Mouse (Mus musculus) kidney, postnatal 36 days (tissue): ENCODE data around the gene Cd151.

Experiments
- DNase-seq, 2 experiments: peaks; one replicate each; pipeline ENCODE4 v3.0.0; 2021 to 2022; ENCODE audit warnings: mixed read lengths in 2 of 2

The Cd151 gene

DNA sequence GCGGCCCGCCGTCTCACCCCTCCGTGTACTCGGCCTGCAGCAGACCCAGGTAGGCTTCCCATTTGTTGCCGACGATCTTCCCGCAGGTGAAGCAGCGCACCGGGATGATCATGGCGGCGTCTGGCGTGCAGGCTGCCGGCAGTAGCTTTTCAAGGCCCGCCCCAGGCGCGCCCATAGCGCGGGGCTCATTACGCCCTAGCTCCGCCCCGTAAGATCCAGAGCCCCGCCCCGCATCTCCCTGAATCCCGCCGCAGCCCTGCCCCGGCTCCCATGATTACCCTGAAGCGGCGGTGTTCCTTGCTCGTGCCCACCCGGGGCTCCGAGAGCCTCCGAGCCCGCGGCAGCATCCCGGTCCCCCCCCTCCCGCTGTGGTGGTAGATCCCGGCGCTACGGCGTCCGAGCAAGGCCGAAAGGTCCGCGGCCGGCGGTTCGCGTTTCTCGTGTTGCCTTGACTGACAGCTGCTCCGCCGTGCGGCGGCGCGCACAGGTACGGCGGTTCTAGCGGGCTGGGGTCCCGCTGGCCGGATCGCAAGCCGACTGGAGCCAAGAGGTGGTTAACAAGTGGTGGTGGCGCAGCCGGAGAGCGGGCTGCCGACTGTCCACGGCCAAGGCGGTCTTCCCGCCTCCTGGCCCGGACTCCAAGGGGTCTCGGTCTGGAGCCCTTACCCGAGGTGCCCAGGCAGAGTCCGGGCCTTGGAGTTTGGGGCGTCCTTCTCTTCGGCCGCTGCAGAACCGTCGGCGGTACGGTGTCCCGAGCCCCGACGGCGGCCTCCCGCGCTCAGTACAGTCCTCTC, 8.0 kb downstream of the Cd151 start, which contains the start of the genes Polr2l and Tspan4:
Gene Polr2l (minus strand): TSS at position 122 of the 794 bp plus-strand sequence.
Gene Tspan4 (plus strand): TSS at position 230 of the 794 bp plus-strand sequence.
- peak; percentile 88 to 93 for DNase-seq

DNA sequence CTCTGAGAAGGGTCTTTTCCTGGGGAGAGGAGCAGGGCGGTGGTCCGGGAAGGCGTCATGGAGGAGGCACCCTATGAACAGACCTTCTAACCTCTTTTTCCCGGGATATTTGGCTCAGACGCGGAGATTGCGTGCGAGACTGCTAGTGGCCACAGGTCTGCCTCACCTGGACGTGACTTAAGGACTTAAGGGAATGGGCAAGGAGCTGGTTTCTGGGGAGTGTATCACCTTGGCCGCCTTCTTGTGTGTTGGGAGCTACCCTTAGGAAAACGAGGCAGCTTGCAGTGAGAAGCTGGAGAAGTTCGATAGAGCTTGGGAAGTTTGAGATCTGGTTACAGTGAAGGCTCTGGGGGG, 8.6 kb downstream of the Cd151 start:
- peak in 1 of 2 experiments; percentile 41 for DNase-seq

DNA sequence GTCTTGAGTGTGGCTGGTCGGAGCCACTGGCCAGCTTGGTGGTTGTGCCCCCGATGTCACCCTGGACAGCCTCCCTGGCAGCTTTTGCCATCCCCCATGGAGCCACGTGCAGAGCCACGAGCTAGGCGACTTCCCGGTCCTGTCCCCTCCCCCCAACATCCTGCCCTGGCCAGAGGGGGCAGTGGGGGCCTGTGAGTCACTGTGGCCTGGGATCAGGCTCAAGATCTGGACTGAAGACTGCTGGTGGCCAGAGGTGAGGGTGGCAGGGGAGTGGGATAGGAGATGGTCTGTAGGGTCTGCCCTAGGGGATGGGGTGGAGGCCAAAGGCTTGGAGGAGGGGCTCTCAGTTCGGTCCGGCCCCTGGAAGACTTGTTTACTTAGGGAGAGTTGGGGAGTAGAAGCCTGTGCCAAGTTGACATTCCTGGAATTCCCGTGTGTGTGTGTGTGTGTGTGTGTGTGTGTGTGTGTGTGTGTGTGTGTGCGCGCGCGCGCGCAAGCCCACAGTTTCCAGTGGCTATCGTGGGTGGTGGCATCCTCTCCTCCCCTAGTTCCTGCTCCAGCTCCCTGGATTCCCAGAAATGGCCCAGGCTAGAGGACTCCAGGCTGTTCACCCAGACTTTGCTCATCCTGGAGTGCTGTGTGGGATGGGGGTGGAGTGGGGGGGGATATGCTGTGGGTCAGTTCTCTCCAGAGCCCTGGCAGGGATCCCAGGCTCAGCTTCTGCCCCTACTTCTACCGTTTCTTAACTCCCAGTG, 9.2 kb downstream of the Cd151 start:
- peak; percentile 96 for DNase-seq

DNA sequence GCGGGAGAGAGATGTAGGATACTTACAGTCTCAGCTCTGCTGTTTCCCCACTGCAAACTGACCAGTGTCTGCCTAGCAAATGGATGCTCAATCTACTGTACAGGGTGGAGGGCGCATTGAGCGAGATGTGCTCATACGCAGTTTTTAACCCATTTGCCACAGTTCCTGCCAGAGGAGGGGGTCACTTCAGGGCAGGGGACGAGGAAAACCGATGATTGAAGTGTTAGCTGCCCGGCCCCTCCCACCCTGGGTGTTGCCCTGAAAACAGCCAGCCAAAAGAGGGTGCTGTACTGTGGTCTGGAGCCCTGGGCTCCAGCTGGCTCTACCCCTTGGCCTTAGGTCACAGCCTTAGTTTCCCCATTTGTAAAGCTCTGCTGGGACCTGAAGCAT, 9.8 kb downstream of the Cd151 start:
- peak in 1 of 2 experiments; percentile 67 for DNase-seq

DNA sequence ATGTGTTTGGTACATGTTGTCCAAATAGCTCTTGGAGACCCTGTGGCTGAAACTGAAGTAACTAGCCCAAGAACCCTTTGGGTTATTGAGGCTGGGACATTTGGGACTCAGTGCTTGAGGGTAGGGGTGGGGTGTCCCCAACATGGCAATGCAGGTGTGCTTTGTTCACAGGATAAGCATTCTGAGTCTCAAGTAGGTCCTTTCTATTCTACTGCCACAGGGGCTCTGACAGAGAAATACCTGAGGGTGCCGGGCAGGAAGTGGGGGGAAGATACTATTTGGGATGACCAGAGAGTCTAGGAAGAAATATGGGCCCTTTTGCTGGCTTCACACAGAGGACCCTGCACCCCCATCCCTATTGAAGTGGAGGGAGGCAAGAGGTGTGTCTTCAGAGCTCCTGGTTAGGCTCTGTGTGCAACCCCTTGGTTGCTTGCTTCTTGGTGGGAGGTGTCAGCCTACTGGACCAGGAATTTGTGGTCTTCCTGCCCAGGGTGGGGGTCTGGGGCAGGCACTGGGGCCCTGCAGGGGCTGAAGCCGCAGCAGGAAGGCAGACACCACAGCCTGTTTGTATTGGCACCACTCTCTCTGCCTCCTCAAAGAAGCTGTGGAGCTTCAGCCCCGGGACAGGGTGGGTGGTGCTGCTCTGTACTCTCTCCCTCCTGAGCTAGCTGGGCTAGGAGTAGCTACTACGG, 10.5 kb downstream of the Cd151 start:
- DNase-seq, result no peak

DNA sequence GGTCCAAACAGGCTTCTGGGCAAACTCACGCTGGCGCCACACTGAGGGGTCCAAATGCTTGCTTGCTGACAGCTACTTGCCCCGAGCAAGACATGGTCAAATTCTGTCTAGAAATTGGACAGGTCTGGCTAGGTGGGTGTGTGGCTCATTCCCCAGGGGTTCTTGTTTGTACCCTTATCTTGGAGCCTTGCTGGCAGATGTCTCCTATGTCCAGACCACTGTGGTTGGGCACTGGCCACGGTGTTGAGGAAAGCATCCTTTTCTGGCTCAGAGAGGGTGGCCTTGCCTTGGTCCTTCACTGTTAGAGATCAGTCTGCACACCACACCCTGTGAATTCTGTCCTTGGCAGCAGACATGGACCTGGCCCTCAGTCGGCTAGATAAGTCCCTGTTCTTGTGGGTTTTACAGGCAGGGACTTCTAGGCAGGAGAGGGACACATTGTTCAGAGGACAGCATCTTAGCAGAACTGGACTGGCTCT, 11.1 kb downstream of the Cd151 start:
- DNase-seq, result no peak

DNA sequence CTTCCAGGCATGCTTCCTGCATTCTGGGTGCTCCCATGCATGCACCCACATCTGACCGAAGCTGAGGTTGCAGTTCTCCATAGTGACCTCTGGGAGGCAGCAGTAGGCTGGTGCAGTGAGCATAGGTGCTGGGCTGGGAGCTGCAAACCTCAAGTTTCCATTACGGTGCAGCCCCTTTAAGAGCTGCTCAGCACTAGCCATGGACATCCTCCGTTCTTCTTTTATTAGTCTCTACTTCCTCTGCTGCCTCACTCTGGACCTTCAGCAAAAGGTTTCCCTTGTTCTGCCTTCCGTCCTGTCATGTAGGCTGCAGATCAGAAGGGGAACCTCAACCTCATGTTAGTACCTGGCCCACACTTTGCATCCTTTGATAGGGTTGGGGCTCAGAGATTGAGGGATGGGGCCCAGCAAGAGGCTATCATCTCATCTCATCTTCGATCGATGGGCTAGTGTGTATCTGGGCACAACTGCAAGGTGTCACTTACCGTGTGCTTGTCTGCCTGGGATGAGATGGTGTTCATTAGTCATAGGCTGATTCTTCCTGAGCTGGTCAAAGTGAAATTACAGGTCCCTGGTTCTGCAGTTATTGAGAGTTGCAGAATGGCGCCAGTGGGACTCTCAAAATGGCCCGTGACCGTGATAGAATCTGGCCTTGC, 13.8 kb downstream of the Cd151 start:
- peak; percentile 78 to 81 for DNase-seq

DNA sequence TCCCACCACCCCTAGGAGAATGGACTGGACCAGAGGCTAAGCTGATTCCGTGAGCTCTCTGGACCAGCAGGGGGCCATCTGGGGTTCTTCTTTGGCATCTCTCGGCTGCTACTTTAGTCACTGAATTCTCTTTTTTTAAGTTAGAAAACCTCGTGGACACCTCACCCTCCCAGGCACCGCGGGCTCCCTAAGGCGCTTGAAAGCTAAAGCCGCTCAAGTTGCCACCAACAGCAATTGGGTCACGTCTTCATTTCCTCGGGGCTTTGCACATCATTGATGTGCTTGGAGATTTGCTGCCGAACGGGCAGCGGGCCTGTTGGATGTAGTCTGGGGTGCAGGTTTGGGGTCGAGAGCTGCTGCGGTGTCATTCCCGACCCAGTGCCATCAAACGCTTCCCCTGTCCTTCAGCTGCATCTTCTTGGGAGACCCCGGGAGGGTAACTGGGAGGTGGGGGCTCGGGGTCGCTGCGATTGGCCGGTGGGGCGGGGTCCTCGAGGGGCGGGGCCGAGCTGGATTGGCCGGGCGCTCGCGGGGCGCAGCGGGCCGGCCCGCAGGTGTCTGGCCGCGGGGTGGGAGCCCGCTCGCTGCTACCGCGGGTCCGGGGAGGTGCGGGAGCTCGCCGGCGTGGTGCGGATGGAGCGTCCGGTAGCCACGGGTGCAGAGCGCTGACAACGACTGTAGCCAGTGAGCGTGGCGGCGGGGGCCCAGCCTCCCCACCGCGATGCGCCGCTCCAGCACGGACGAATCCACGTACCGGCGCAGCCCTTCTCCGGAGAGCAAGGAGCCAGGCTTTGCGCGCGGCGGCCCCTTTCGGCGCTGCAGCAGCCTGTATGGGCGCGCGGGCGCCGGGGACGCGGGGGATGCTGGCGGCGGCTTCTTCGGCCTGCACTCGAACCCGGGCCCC, 14.6 kb downstream of the Cd151 start:
- DNase-seq, result peak; percentile 44 to 73

DNA sequence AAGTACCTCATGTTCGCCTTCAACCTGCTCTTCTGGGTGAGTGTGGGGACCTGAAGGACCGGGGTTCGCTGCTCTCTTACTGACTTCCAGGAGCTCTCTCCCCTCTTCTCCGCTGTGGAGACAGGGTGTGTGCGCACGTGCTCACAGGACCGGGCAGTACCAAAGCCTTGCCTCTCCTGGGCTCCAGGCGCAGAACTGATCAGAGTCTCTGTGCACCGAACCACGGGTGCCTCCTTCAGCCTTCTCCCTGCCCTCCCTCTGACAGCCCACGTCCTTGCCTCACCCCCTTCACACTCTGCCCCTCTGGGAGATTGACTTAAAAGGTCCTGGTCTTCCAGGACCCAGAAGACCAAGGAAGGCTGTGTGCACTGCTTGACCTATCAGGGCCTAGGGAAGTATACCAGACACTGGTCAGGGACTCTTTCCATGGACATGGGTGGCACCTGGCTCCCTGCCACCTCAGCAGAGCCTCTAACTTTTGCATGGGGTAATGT, 15.4 kb downstream of the Cd151 start:
- DNase-seq, result no peak

DNA sequence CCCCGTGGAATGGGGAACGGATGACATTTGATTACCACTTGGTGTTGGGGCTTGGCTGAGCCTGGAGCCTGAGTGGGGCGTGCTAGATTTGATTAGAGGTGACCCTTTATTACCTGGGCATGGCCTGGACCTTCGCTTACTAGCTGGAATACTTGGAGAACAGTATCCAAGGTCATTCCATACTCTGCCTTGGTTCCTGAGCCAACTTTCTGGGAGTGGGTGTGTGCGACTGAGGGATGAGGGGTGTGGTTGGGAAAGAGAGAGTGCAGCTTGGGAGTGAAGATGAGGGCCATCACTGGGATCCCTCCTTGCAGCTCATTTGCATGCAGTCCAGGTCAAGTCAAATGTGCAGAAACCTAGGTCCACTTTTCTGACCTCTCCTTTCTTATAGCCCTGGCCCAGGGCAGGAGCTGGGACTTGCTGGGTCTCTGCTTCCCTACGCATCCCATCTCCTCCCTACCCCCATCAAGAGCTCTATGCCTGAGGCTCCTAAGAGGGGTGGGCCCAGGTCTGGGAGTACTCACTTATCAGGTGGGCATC, 16.0 kb downstream of the Cd151 start:
- DNase-seq, result no peak

DNA sequence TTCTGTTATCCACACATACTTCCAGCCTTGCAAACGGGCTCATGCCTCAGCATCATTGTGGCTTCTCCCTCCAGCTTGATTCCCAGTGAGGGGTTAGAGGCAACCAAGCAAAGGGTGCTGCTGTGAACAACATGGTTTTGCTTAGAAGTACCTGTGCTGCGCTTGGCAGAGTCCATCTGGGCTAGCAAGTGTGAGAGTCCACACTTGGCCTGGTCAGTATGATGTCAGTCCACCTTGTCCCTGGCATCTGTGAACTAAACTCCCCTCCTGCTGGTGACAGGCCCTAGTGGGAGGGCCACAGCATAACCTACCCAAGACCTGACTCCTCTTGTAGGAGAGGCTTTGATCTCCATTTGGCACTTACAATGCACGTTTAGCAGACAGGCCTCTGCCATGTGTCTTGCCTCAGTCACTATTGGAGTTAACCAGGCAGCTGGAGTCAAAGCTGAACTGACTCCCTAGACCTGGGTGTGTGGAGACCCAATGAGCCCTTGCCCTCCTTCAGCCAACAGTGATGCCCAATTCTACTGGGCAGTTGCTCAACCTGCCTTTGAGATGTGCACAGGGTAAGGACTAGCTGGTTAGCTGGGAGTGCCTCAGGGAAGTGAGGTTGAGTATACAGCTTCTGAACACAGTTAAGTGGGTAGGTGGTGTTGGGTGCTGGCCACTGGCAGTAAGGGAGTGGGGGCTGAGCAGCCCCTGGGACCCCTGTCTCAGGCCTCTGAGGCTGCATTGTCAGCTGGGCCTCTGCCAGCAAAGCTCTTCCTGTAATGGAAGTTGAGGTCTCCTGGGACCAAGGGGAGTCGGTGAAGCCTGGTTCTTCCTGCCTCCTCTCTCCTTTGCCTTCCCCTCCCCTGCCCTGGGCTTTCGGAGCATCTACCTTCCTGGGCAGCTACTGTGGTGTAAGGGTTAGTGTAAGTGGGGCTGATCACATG, 17.3 kb downstream of the Cd151 start:
- DNase-seq, result no peak

DNA sequence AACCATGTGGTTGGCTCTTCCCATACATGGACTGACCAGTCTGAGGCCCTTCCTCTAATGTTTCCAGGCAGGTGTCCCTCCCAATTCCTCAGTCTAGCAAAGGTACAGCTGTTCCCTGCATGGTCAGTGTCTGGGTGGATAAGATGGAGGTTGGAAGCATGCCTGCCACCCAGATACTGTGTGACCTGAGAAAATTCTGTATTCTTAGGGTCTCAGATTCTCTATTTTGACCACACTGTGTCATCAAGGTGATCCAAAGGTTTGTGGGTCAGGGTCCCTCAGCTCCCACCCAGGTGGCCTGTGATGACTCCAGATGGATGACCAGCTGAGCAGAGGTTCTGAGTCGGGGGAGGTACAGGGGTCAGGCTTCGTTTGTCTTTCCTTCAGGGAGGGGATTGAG, 18.0 kb downstream of the Cd151 start:
- DNase-seq, result no peak

DNA sequence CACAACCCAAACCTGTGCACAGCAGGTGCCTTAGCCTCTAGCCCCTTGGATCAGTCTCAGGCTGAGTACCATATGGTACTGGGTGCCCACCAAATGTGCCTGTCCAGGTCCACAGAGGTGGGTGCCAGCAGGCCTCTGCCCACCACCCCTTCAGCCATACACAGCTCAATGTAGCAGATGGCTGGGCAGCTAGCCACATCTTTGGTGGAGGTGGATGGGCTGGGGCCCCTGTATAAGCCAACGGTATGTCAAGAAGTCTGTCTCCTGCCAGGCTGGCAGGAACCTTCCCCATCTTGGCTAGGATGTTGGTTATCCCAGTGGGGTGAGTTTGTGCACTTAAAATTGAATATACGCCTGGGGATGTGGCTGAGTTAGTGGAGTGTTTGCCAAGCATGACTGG, 18.4 kb downstream of the Cd151 start:
- no peak for DNase-seq

DNA sequence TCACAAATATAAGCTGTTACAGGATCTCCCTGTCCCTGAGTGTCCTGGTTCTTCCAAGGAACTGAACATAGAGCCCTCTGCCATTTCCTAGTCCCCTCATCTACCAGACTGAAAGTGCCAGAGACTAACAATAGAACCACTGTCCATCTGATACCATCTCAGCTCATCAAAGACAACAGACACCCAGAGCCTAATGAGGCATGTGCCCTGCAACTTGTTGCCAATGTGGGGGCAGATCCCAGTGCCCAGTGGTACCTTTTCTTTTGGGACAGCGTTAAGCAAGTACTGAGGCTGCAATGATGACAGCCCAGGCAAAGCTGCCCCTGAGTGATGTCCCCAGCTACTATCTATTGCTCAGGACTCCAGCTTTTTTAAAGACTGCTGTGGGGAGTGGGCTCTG, 19.0 kb downstream of the Cd151 start:
- no peak for DNase-seq

DNA sequence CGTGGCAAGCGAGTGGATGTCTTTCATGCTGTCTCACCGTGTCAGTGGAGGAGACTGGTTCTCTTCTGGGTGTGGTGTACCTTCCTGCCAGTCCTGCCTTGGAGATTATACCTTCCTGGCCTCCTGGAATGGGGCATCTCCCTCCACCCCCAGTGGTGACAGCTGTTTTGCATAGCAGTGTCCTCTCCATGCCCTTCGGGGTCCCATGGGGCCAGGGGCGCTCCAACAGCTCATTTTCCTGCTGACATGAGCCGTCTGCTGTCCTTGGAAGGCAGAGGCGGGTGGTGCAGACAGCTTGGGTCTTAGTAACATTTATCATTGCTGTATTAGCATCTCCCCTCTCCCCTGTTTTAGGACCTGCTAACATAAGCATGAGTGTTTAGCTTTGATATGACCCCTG, 19.9 kb downstream of the Cd151 start:
- no peak for DNase-seq

DNA sequence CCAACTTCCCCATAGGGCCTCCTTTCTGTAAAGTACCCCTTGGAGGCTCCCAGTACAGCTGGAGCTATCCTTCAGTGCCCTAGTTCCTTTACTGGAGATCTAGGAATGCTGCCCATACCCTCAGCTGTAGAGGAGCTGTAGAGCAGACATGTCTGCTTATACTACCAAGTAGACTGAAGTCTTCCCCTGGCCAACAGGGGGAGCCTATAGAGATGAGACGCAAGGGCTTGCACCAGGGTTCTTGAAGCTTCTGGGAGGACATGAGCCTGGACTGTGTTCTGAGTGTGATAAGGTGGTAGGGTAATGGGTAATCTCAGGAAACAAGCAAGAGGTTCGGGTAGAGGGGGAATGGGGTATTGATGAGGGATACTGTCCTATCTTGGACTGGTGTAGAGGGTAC, 24.0 kb downstream of the Cd151 start:
- DNase-seq, result peak in 1 of 2 experiments; percentile 49

DNA sequence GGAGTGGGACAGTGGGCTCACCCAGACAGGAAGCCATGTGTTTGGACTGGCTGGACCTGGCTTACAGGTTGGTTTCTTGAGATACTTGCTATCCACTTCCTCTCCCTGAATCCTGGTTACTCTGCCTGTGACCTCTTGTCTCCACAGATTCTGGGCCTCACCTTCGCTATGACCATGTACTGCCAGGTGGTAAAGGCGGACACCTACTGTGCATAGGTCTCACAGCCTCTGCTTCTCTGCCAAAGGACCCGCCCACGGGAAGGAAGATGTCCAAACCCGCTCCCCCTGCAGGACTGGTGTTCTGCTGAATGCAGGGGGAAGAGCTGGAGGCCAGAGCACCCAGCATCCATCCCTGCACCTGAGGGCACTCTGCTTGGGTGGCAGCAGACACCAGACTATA, 25.5 kb downstream of the Cd151 start:
- DNase-seq, result no peak

DNA sequence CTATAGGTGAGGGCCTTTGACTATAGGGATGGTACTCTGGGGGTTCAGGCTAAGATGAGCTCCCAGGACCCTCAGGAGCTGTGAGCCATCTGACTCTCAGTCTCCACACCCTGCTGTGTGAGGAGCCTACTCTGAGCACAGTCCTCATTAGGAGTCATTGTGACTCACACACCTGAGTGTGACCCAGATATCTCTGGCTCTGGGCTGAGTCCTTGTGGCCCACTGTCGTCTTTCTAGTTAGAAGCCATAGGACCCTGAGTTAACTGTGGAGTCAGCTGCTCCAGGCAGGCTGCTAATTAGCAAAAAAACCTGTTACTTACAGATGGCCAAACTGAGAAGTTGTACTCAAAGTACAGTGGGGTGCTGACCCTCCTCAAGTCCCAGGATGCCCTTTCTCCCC, 26.5 kb downstream of the Cd151 start:
- no peak for DNase-seq

DNA sequence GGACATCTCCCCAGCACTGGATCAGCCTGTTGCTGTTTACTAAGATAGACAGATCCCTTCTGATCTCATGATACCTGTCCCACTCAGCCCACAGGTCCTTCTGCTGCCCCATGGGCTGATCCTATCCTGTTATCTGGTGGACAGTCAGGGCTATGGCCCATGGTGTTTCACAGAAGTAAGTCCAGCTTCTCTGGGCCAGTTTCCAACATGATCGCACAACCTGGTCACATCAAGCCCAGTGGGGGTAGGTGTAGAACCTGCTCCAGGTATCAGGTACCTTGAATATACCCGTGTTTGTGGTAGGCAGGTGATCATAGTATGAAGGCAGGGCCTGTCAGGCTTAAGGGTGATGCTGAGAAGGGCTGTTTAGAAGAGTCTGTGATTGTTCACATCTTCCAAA, 28.2 kb downstream of the Cd151 start:
- no peak for DNase-seq

DNA sequence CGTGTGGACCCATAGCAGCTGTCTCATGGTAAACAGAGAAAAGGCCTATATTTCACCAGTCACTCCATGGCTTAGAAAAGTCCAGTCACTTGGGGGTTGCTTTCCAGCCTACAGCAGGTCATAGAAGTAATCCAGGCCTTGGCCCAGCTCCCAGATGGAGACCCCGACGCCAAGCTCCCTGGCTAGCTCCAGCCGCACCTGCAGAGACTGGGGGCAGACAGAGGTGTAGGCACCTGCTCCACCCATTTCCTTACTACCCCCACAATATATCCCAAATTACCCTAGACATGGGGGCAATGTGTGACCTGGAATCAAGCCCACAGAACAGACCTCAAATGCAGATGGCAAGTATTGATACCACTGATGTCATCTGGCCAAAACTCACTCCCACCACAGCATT, 28.7 kb downstream of the Cd151 start:
- no peak for DNase-seq
